Mouse (Mus musculus) gastrocnemius, postnatal 10 days (tissue): Measurements from ENCODE around the gene Cldn9. TPM values are rescaled to one million over a fixed set of nuclear protein-coding genes. Genes with fewer than 3 reads are reported as not detected.

ENCODE experiments used
- DNase-seq: peaks from one replicate; pipeline ENCODE4 v3.0.0; 2021; ENCODE audit warnings: mixed read lengths
- total RNA-seq, 2 experiments: library from RNA; stranded (reverse); gene quantifications; 2 replicates each; pipeline ENCODE4 v1.2.3; 2021

Gene Cldn9
- total RNA-seq, 2 experiments from 2014 or later = 0.54 to 0.70 TPM

GRCm38 (mm10) chr17:23680336-23680735, 3.5 kb downstream of the Cldn9 start:
- DNase-seq = no peak

GRCm38 (mm10) chr17:23679127-23679835, 4.5 kb downstream of the Cldn9 start, which contains the start of gene Cldn6:
TSS of gene Cldn6 (plus strand) at chr17:23679249.
- no peak for DNase-seq

- peak; percentile 81 for DNase-seq
Measured at GRCm38 (mm10) chr17:23677236-23677679, 6.6 kb downstream of the Cldn9 start, which contains the start of gene Tnfrsf12a. TSS of gene Tnfrsf12a (minus strand) at chr17:23677468.

GRCm38 (mm10) chr17:23676473-23677031, 7.3 kb downstream of the Cldn9 start:
- peak; percentile 70 for DNase-seq

GRCm38 (mm10) chr17:23675564-23676281, 8.1 kb downstream of the Cldn9 start:
- DNase-seq = peak; percentile 59

GRCm38 (mm10) chr17:23675127-23675526, 8.7 kb downstream of the Cldn9 start:
- peak; percentile 66 for DNase-seq

- DNase-seq = no peak
Measured at GRCm38 (mm10) chr17:23674271-23674952, 9.4 kb downstream of the Cldn9 start.

GRCm38 (mm10) chr17:23673424-23674073, 10.3 kb downstream of the Cldn9 start, which contains the start of the genes Hcfc1r1 and Thoc6:
TSS of gene Hcfc1r1 (plus strand) at chr17:23673596.
TSS of gene Thoc6 (minus strand) at chr17:23673882.
- peak; percentile 84 for DNase-seq

- no peak for DNase-seq
Measured at GRCm38 (mm10) chr17:23672761-23673160, 11.1 kb downstream of the Cldn9 start.

- DNase-seq = no peak
Measured at GRCm38 (mm10) chr17:23671519-23671918, 12.3 kb downstream of the Cldn9 start.

GRCm38 (mm10) chr17:23670516-23671074, 13.2 kb downstream of the Cldn9 start:
- no peak for DNase-seq

- no peak for DNase-seq
Measured at GRCm38 (mm10) chr17:23665511-23665910, 18.3 kb downstream of the Cldn9 start.

- no peak for DNase-seq
Measured at GRCm38 (mm10) chr17:23664556-23665021, 19.2 kb downstream of the Cldn9 start.

- no peak for DNase-seq
Measured at GRCm38 (mm10) chr17:23661526-23661925, 22.3 kb downstream of the Cldn9 start.

GRCm38 (mm10) chr17:23660876-23661200, 23.0 kb downstream of the Cldn9 start:
- no peak for DNase-seq

- no peak for DNase-seq
Measured at GRCm38 (mm10) chr17:23660117-23660875, 23.5 kb downstream of the Cldn9 start, which contains the start of gene Bicdl2. TSS of gene Bicdl2 (plus strand) at chr17:23660506.

GRCm38 (mm10) chr17:23658450-23658849, 25.4 kb downstream of the Cldn9 start:
- no peak for DNase-seq

GRCm38 (mm10) chr17:23654410-23654809, 29.4 kb downstream of the Cldn9 start:
- DNase-seq = no peak

GRCm38 (mm10) chr17:23654001-23654400, 29.8 kb downstream of the Cldn9 start:
- DNase-seq = no peak

GRCm38 (mm10) chr17:23653324-23653723, 30.5 kb downstream of the Cldn9 start:
- DNase-seq = no peak

- DNase-seq = no peak
Measured at GRCm38 (mm10) chr17:23651363-23651762, 32.5 kb downstream of the Cldn9 start.
